Mouse (Mus musculus) cerebellum, adult 2 months (tissue): ENCODE results near the gene Yif1a. TPM values are rescaled to one million over a fixed set of nuclear protein-coding genes. Genes with fewer than 3 reads are reported as not detected.
A peak's percentile ranks its signal among the peaks of the same experiment; 100 is the strongest.

Source experiments
- DNase-seq, 2 experiments: peaks; one replicate each; pipeline ENCODE4 v3.0.0; 2021
- H3K27ac ChIP-seq: fragments of 200-500 bp; 2 replicates; pipeline ENCODE4 v1.5.1; 2012; ENCODE audit warnings: low read length, control low read depth, inconsistent platforms; ENCODE audit not compliant: insufficient read depth
- H3K27me3 ChIP-seq: fragments of 200-500 bp; 2 replicates; pipeline ENCODE4 v1.6.1; 2012; ENCODE audit warnings: inconsistent platforms, mild to moderate bottlenecking, low read length, moderate library complexity; ENCODE audit not compliant: control insufficient read depth, insufficient read depth
- H3K4me1 ChIP-seq: fragments of 200-500 bp; 2 replicates; pipeline ENCODE4 v1.6.1; 2011; ENCODE audit warnings: low read length; ENCODE audit not compliant: control insufficient read depth, insufficient read depth
- H3K4me3 ChIP-seq: fragments of 200-500 bp; replicated peaks from 2 replicates; pipeline ENCODE3; 2011; ENCODE audit warnings: mild to moderate bottlenecking, low read depth, low read length, control low read depth; ENCODE audit not compliant: insufficient read depth
- CTCF ChIP-seq: fragments of 200-500 bp; IDR thresholded peaks from 2 replicates; pipeline ENCODE4 v1.5.1; 2011; ENCODE audit warnings: low read depth, mild to moderate bottlenecking, control low read depth, low read length, moderate library complexity, borderline replicate concordance; ENCODE audit not compliant: insufficient read depth
- POLR2A ChIP-seq: fragments of 200-500 bp; IDR thresholded peaks from 2 replicates; pipeline ENCODE4 v1.6.1; 2011; ENCODE audit warnings: low read length, control low read depth, borderline replicate concordance; ENCODE audit not compliant: insufficient read depth
- WGBS: fragments of 180-500 bp; shearing (Covaris S2); methylation state at CpG from one replicate; pipeline ENCODE4 v1.1.7; 2018; 5-methylcytosine and 5-hydroxymethylcytosine counted together
- polyA plus RNA-seq: library from polyadenylated mRNA; depleted of rRNA; stranded (reverse); fragments of >200 nt; gene quantifications from 2 replicates; pipeline ENCODE4 v1.2.3, GENCODE M21; 2012

The Yif1a gene
- polyA plus RNA-seq, 1 experiment, result 98.4 TPM

DNA sequence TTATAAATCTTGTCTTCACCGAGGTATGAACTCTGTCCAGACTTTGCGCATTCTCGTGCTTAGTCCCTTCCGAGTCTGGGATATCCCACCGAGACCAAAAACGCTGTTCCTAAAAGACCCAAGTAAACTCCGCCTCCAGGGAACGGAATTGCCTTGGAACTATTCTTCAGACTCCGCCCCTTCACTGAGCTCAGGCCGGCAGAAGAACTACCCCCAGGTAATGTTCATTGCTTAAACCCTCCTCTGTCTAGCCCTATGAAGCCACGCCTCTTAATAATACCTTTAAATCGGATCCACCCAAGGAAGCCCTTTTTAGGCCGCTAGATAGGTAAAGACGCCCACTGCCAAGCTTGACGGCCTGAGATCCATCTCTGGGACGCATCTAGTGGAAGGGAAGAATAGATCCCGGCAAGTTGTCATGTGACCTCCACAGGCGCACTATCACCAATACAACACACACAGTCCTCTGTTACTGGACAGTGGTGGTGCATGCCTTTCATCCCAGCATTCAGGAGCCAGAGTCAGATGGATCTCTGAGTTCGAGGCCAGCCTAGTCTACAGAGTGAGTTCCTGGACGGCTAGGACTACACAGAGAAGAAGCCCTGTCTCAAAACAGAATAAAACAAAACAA is 15.8 kb upstream of the Yif1a start:
- 7% methylated on average over 20 of the region's 20 CpGs for WGBS
- Histone ChIP-seq H3K4me1 (peaks cover 7% of the 10 kb centered on the region), H3K4me3 (peak overlapping the region; percentile 11), H3K27me3 (no peaks in the 10 kb centered on the region), H3K27ac (no peak overlapping the region)
- no peak for DNase-seq
- TF ChIP-seq CTCF (no peak), POLR2A (no peak)

DNA sequence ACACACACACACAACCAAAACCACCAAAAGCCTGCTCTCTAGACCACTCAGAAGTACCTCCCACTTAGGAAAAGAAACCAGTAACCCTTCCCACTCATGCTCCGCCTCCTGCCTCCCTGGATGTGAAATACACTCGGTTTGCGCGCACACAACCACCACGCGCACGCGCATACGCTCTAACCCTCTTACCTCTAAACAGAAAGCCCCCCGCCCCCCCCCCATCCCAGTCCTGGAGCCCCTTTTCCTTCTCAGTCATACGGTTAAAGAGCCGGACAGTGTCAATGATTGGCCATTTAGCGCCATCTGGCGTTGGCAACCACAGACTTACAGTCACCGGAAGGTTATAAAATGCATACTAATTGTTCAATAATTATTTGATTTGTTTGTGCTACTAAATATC is 15.3 kb upstream of the Yif1a start:
- peak; percentile 45 to 53 for DNase-seq
- Histone ChIP-seq H3K27me3 (no peaks in the 10 kb centered on the region), H3K4me1 (peaks cover 7% of the 10 kb centered on the region), H3K27ac (no peak overlapping the region), H3K4me3 (no peak overlapping the region)
- WGBS, result 2% methylated on average over 15 of the region's 15 CpGs
- TF ChIP-seq CTCF, result peak; percentile 66; the same call in 1 of the 2 replicates
- no peak for TF ChIP-seq POLR2A

DNA sequence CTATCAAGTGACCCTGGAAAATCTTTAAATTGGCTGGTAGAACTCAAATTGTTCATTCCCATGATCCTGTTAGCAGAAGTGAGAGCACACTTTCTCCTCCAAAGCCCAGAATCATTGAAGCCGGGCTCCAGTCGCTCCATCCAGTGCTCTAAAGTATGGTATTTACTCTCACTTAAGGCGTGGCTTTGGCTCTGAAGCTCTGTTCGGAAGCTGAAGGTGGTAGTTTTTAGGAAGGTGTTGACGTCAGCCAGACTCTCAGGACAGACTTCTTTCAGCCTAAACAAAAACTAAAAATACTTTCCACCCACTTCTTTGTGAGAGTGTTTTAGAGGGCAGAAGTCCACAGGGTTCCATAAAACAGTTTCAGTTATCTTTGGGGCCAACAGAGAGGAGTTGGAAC is 14.8 kb upstream of the Yif1a start:
- WGBS, result 52% methylated on average over 5 of the region's 5 CpGs
- H3K4me3 ChIP-seq, result no peak overlapping the region
- DNase-seq, result no peak
- no peaks in the 10 kb centered on the region for H3K27me3 ChIP-seq
- TF ChIP-seq CTCF, result no peak
- no peak for TF ChIP-seq POLR2A
- H3K4me1 ChIP-seq, result peaks cover 5% of the 10 kb centered on the region
- H3K27ac ChIP-seq, result no peak overlapping the region

DNA sequence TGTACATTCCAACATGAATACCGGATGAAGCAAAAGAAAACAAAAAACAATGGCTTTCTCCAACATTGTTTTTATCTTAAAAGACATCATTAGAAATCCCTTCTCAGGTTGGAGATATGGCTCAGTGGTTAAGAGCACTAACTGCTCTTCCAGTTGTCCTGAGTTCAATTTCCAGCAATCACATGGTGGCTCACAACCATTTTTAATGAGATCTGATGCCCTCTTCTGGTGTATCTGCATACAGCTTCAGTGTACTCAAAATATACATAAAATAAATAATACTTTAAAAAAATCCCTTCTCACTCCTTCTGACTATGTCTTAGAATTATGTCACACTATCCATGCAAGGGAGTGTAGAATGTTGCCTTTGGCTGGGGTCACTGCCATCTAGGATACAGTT is 9.1 kb upstream of the Yif1a start:
- DNase-seq, result no peak
- Histone ChIP-seq H3K4me3 (no peak overlapping the region), H3K4me1 (peaks cover 9% of the 10 kb centered on the region), H3K27me3 (no peaks in the 10 kb centered on the region), H3K27ac (no peak overlapping the region)
- no peak for TF ChIP-seq POLR2A
- WGBS, result 96% methylated on average over 1 of the region's 1 CpGs

DNA sequence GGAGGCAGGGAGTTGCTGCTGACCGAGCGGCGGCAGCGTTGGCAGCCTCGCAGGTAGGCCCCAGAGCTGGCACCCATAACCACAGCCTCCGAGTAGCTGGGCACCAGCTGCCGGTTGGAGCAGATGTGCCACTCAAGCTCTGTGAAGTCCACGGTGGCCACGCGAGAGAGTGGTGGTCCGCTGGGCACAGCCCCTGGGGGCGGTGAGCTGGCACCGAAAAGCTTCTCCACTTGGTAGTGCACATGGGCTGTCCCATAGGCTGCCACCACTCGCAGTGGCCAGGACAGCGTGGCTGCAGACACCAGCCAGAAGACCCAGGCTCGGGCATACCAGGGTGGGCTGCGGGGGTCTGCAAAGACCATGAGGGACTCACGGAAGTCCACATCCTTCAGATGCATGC is 6.3 kb upstream of the Yif1a start:
- Histone ChIP-seq H3K4me1 (peaks cover 10% of the 10 kb centered on the region), H3K27me3 (no peaks in the 10 kb centered on the region), H3K27ac (no peak overlapping the region), H3K4me3 (no peak overlapping the region)
- TF ChIP-seq CTCF (no peak), POLR2A (no peak)
- no peak for DNase-seq
- 45% methylated on average over 18 of the region's 18 CpGs for WGBS

DNA sequence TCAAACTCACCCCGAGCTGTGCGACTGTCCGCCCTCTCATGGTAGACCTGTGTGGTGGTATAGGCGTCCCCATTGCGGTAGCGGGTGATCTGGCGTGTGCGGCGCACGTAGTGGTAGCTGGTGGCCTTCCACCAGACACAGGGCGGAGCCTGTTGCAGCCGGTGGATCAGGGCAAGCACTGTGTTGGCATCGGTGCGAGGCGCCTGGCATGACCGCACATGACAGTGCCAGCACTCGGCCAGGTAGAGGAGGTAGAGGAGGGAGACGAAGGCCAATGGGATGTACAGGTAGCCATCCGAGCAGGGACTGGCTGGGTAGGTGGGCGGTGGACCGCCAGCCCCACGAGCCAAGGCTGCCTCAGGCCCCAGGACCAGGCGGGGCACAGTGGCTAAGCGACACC is 5.7 kb upstream of the Yif1a start:
- no peak overlapping the region for H3K4me3 ChIP-seq
- H3K27me3 ChIP-seq, result no peaks in the 10 kb centered on the region
- H3K4me1 ChIP-seq, result peaks cover 10% of the 10 kb centered on the region
- peak in 1 of 2 experiments; percentile 60 for DNase-seq
- TF ChIP-seq POLR2A (no peak), CTCF (no peak)
- 60% methylated on average over 24 of the region's 24 CpGs for WGBS
- H3K27ac ChIP-seq, result no peak overlapping the region

DNA sequence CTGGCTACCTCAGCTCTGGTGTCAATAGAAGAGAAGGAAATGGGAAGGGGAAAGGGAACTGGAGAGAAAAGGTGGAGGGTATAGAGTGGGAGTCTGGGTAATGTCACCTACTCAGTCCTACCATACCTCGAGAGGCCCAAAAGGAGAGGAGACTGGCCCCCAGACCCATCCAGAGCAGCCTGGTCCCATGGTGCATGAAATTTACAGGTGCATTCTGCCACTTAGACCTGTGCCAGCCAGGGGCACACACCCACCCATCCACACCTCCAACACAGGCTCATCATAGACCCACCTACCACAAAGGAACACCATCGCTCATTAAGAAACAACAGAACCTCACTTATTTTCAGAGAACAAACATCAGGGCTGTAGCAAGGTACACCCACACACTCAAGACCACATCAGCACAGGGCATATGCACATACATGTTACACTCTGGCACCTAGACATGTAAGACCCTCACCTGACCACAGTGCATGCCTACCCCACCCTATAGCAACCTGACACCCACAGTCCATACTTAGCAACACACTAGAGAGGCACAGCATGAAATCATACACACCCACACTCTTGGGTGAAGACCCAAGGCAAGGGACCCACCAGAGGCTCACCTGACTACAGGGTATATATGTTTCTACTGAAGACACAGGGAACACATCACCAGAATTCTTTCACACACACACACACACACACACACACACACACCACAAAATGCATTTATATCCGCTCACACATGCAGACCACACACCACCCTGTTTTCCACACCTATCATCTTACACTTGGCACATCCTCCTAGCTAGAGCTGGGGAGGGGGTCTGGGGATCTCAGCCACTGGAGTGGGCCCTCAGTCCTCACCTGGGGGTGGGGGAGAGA is 4.1 kb upstream of the Yif1a start:
- TF ChIP-seq POLR2A (no peak), CTCF (no peak)
- DNase-seq, result no peak
- WGBS, result 69% methylated on average over 3 of the region's 3 CpGs
- Histone ChIP-seq H3K4me3 (peak overlapping the region; percentile 64), H3K4me1 (peaks cover 10% of the 10 kb centered on the region), H3K27ac (peak overlapping the region; percentile 98; the same call in 1 of the 2 replicates), H3K27me3 (no peaks in the 10 kb centered on the region)

DNA sequence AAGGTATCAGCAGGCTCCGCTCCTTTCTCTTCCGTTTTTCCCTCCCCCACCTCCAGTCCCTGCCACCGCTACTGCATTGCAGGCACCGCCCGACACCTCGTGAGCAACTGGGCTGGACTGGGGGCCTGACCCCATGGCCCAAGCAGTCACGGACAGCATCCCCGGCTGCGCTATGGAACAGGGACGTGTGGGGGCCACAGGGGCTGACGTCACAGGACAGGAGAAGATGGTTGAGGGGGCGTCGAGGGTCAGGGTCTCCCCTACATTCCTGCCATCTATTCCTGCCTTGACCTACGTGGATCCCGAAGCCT is 3.5 kb upstream of the Yif1a start:
- Histone ChIP-seq H3K27me3 (no peaks in the 10 kb centered on the region), H3K4me3 (peak overlapping the region; percentile 64), H3K4me1 (peaks cover 10% of the 10 kb centered on the region), H3K27ac (peak overlapping the region; percentile 98)
- peak; percentile 58 to 63 for DNase-seq
- WGBS, result 1% methylated on average over 15 of the region's 15 CpGs
- TF ChIP-seq CTCF (no peak), POLR2A (no peak)
